Mouse (Mus musculus): ENCODE measurements around the gene Mtch1. TPM values are rescaled to one million over a fixed set of nuclear protein-coding genes. Genes with fewer than 3 reads are reported as not detected.

The Mtch1 gene
- polyA plus RNA-seq, 1 experiment from 2014 or later: 370 TPM

GRCm38 (mm10) chr17:29297813-29298212 lies 49.9 kb downstream of the Mtch1 start:
- no peak overlapping the region for H3K4me3 ChIP-seq (ENCODE audit: low read depth, low read length)
- ATAC-seq (replicated peaks; ENCODE audit: insufficient number of reproducible peaks, low FRiP score, low TSS enrichment, low read depth) (no peak), DNase-seq (ENCODE audit: low spot score) (no peak)
- WGBS: 84% methylated on average over 6 of the region's 6 CpGs
- no peaks in the 10 kb centered on the region for H3K9me3 ChIP-seq (replicated peaks; ENCODE audit: control insufficient read depth, low read length)
- no peaks in the 10 kb centered on the region for H3K27me3 ChIP-seq (ENCODE audit: control insufficient read depth, insufficient read depth, low read length)
- no peak overlapping the region for H3K9ac ChIP-seq (replicated peaks; ENCODE audit: low read length)
- H3K4me1 ChIP-seq (ENCODE audit: control insufficient read depth, insufficient read depth, low read length): peaks cover under 1% of the 10 kb centered on the region; the same call in 1 of the 2 replicates
- H3K4me2 ChIP-seq (ENCODE audit: low read depth, low read length): no peak overlapping the region
- H3K36me3 ChIP-seq (replicated peaks; ENCODE audit: control insufficient read depth, insufficient read depth, low read depth, low read length): peaks cover 4% of the 10 kb centered on the region; the same call in 1 of the 2 replicates
- H3K27ac ChIP-seq (replicated peaks; ENCODE audit: low read depth, low read length): no peak overlapping the region

- no peaks in the 10 kb centered on the region for H3K27me3 ChIP-seq (ENCODE audit: control insufficient read depth, insufficient read depth, low read length)
- H3K4me2 ChIP-seq (ENCODE audit: low read depth, low read length): no peak overlapping the region
- ATAC-seq (replicated peaks; ENCODE audit: insufficient number of reproducible peaks, low FRiP score, low TSS enrichment, low read depth): no peak
- H3K36me3 ChIP-seq (replicated peaks; ENCODE audit: control insufficient read depth, insufficient read depth, low read depth, low read length): peaks cover 4% of the 10 kb centered on the region; the same call in 1 of the 2 replicates
- no peak overlapping the region for H3K4me3 ChIP-seq (ENCODE audit: low read depth, low read length)
- 42% methylated on average over 10 of the region's 10 CpGs for WGBS
- no peak overlapping the region for H3K27ac ChIP-seq (replicated peaks; ENCODE audit: low read depth, low read length)
- no peaks in the 10 kb centered on the region for H3K9me3 ChIP-seq (replicated peaks; ENCODE audit: control insufficient read depth, low read length)
- H3K4me1 ChIP-seq (ENCODE audit: control insufficient read depth, insufficient read depth, low read length): no peaks in the 10 kb centered on the region; the same call in 1 of the 2 replicates
- H3K9ac ChIP-seq (replicated peaks; ENCODE audit: low read length): no peak overlapping the region
- DNase-seq (ENCODE audit: low spot score): no peak
Observed at GRCm38 (mm10) chr17:29297321-29297720, 50.4 kb downstream of the Mtch1 start.

- Histone ChIP-seq H3K36me3 (replicated peaks; ENCODE audit: control insufficient read depth, insufficient read depth, low read depth, low read length) (peaks cover 4% of the 10 kb centered on the region; the same call in 1 of the 2 replicates), H3K9ac (replicated peaks; ENCODE audit: low read length) (no peak overlapping the region)
- ATAC-seq (replicated peaks; ENCODE audit: insufficient number of reproducible peaks, low FRiP score, low TSS enrichment, low read depth): no peak
Observed at GRCm38 (mm10) chr17:29295835-29296234, 51.9 kb downstream of the Mtch1 start.

GRCm38 (mm10) chr17:29293807-29294605 lies 53.7 kb downstream of the Mtch1 start:
- Histone ChIP-seq H3K4me2 (ENCODE audit: low read depth, low read length) (no peak overlapping the region), H3K4me1 (ENCODE audit: control insufficient read depth, insufficient read depth, low read length) (no peaks in the 10 kb centered on the region; the same call in 1 of the 2 replicates), H3K9me3 (replicated peaks; ENCODE audit: control insufficient read depth, low read length) (no peaks in the 10 kb centered on the region), H3K27me3 (ENCODE audit: control insufficient read depth, insufficient read depth, low read length) (no peaks in the 10 kb centered on the region), H3K36me3 (replicated peaks; ENCODE audit: control insufficient read depth, insufficient read depth, low read depth, low read length) (no peaks in the 10 kb centered on the region; the same call in 1 of the 2 replicates), H3K9ac (replicated peaks; ENCODE audit: low read length) (no peak overlapping the region), H3K27ac (replicated peaks; ENCODE audit: low read depth, low read length) (no peak overlapping the region), H3K4me3 (ENCODE audit: low read depth, low read length) (no peak overlapping the region)
- no peak for DNase-seq (ENCODE audit: low spot score)
- 74% methylated on average over 9 of the region's 9 CpGs for WGBS
- ATAC-seq (replicated peaks; ENCODE audit: insufficient number of reproducible peaks, low FRiP score, low TSS enrichment, low read depth): no peak

More at GRCm38 (mm10) chr17:29295835-29296234, 51.9 kb downstream of the Mtch1 start:
- H3K4me3 ChIP-seq (ENCODE audit: low read depth, low read length): no peak overlapping the region
- no peaks in the 10 kb centered on the region for H3K27me3 ChIP-seq (ENCODE audit: control insufficient read depth, insufficient read depth, low read length)
- no peaks in the 10 kb centered on the region for H3K9me3 ChIP-seq (replicated peaks; ENCODE audit: control insufficient read depth, low read length)
- DNase-seq (ENCODE audit: low spot score): no peak
- 65% methylated on average over 5 of the region's 5 CpGs for WGBS
- no peak overlapping the region for H3K4me2 ChIP-seq (ENCODE audit: low read depth, low read length)
- no peak overlapping the region for H3K27ac ChIP-seq (replicated peaks; ENCODE audit: low read depth, low read length)
- no peaks in the 10 kb centered on the region; the same call in 1 of the 2 replicates for H3K4me1 ChIP-seq (ENCODE audit: control insufficient read depth, insufficient read depth, low read length)

- Histone ChIP-seq H3K4me3 (ENCODE audit: low read depth, low read length) (no peak overlapping the region), H3K27ac (replicated peaks; ENCODE audit: low read depth, low read length) (no peak overlapping the region), H3K36me3 (replicated peaks; ENCODE audit: control insufficient read depth, insufficient read depth, low read depth, low read length) (no peaks in the 10 kb centered on the region; the same call in 1 of the 2 replicates), H3K27me3 (ENCODE audit: control insufficient read depth, insufficient read depth, low read length) (no peaks in the 10 kb centered on the region), H3K4me1 (ENCODE audit: control insufficient read depth, insufficient read depth, low read length) (no peaks in the 10 kb centered on the region; the same call in 1 of the 2 replicates), H3K9ac (replicated peaks; ENCODE audit: low read length) (no peak overlapping the region), H3K4me2 (ENCODE audit: low read depth, low read length) (no peak overlapping the region), H3K9me3 (replicated peaks; ENCODE audit: control insufficient read depth, low read length) (no peaks in the 10 kb centered on the region)
- no peak for ATAC-seq (replicated peaks; ENCODE audit: insufficient number of reproducible peaks, low FRiP score, low TSS enrichment, low read depth)
- WGBS: 87% methylated on average over 3 of the region's 3 CpGs
- no peak for DNase-seq (ENCODE audit: low spot score)
Observed at GRCm38 (mm10) chr17:29292996-29293395, 54.7 kb downstream of the Mtch1 start.

GRCm38 (mm10) chr17:29291793-29292192 lies 55.9 kb downstream of the Mtch1 start:
- DNase-seq (ENCODE audit: low spot score) (no peak), ATAC-seq (replicated peaks; ENCODE audit: insufficient number of reproducible peaks, low FRiP score, low TSS enrichment, low read depth) (no peak)
- Histone ChIP-seq H3K36me3 (replicated peaks; ENCODE audit: control insufficient read depth, insufficient read depth, low read depth, low read length) (no peaks in the 10 kb centered on the region; the same call in 1 of the 2 replicates), H3K4me2 (ENCODE audit: low read depth, low read length) (no peak overlapping the region), H3K4me1 (ENCODE audit: control insufficient read depth, insufficient read depth, low read length) (no peaks in the 10 kb centered on the region), H3K27ac (replicated peaks; ENCODE audit: low read depth, low read length) (no peak overlapping the region), H3K9me3 (replicated peaks; ENCODE audit: control insufficient read depth, low read length) (no peaks in the 10 kb centered on the region), H3K9ac (replicated peaks; ENCODE audit: low read length) (no peak overlapping the region), H3K27me3 (ENCODE audit: control insufficient read depth, insufficient read depth, low read length) (no peaks in the 10 kb centered on the region), H3K4me3 (ENCODE audit: low read depth, low read length) (no peak overlapping the region)
- WGBS: 85% methylated on average over 7 of the region's 7 CpGs

GRCm38 (mm10) chr17:29282216-29282952 lies 65.3 kb downstream of the Mtch1 start:
- no peaks in the 10 kb centered on the region for H3K27me3 ChIP-seq (ENCODE audit: control insufficient read depth, insufficient read depth, low read length)
- no peak overlapping the region for H3K27ac ChIP-seq (replicated peaks; ENCODE audit: low read depth, low read length)
- no peak overlapping the region for H3K4me2 ChIP-seq (ENCODE audit: low read depth, low read length)
- WGBS: 77% methylated on average over 21 of the region's 21 CpGs
- H3K4me1 ChIP-seq (ENCODE audit: control insufficient read depth, insufficient read depth, low read length): no peaks in the 10 kb centered on the region
- H3K9ac ChIP-seq (replicated peaks; ENCODE audit: low read length): no peak overlapping the region
- DNase-seq (ENCODE audit: low spot score) (no peak), ATAC-seq (replicated peaks; ENCODE audit: insufficient number of reproducible peaks, low FRiP score, low TSS enrichment, low read depth) (no peak)
- H3K4me3 ChIP-seq (ENCODE audit: low read depth, low read length): no peak overlapping the region
- H3K36me3 ChIP-seq (replicated peaks; ENCODE audit: control insufficient read depth, insufficient read depth, low read depth, low read length): no peaks in the 10 kb centered on the region; the same call in 1 of the 2 replicates
- no peaks in the 10 kb centered on the region for H3K9me3 ChIP-seq (replicated peaks; ENCODE audit: control insufficient read depth, low read length)
